Mouse (Mus musculus) kidney, adult 9 months (tissue): Measurements from ENCODE around the gene Cnih3.
A peak's percentile ranks its signal among the peaks of the same experiment; 100 is the strongest.

ENCODE experiments used
- DNase-seq: peaks from one replicate; pipeline ENCODE4 v3.0.0; 2022

Gene Cnih3

GRCm38 (mm10) chr1:181456911-181457310, 104.5 kb downstream of the Cnih3 start:
- DNase-seq: no peak

GRCm38 (mm10) chr1:181459431-181460105, 107.1 kb downstream of the Cnih3 start:
- DNase-seq: no peak

- no peak for DNase-seq
Measured at GRCm38 (mm10) chr1:181460283-181460682, 107.9 kb downstream of the Cnih3 start.

GRCm38 (mm10) chr1:181461484-181461883, 109.1 kb downstream of the Cnih3 start:
- no peak for DNase-seq

GRCm38 (mm10) chr1:181462051-181462905, 109.8 kb downstream of the Cnih3 start:
- DNase-seq: no peak

- DNase-seq: no peak
Measured at GRCm38 (mm10) chr1:181462906-181463179, 110.4 kb downstream of the Cnih3 start.

GRCm38 (mm10) chr1:181465027-181465426, 112.6 kb downstream of the Cnih3 start:
- DNase-seq: peak; percentile 45

- DNase-seq: no peak
Measured at GRCm38 (mm10) chr1:181466040-181466439, 113.6 kb downstream of the Cnih3 start.

GRCm38 (mm10) chr1:181466601-181467320, 114.3 kb downstream of the Cnih3 start:
- DNase-seq: no peak

- no peak for DNase-seq
Measured at GRCm38 (mm10) chr1:181467321-181467670, 114.9 kb downstream of the Cnih3 start.

GRCm38 (mm10) chr1:181469415-181469814, 117.0 kb downstream of the Cnih3 start:
- no peak for DNase-seq

- peak; percentile 81 for DNase-seq
Measured at GRCm38 (mm10) chr1:181476141-181476540, 123.7 kb downstream of the Cnih3 start.

GRCm38 (mm10) chr1:181476557-181476956, 124.1 kb downstream of the Cnih3 start:
- no peak for DNase-seq

GRCm38 (mm10) chr1:181484696-181485095, 132.3 kb downstream of the Cnih3 start:
- DNase-seq: no peak

GRCm38 (mm10) chr1:181503471-181503870, 151.0 kb downstream of the Cnih3 start:
- no peak for DNase-seq

- no peak for DNase-seq
Measured at GRCm38 (mm10) chr1:181505367-181505766, 152.9 kb downstream of the Cnih3 start.
